ENCODE assay signal across 7 mouse cellular contexts in the genomic region with DNA sequence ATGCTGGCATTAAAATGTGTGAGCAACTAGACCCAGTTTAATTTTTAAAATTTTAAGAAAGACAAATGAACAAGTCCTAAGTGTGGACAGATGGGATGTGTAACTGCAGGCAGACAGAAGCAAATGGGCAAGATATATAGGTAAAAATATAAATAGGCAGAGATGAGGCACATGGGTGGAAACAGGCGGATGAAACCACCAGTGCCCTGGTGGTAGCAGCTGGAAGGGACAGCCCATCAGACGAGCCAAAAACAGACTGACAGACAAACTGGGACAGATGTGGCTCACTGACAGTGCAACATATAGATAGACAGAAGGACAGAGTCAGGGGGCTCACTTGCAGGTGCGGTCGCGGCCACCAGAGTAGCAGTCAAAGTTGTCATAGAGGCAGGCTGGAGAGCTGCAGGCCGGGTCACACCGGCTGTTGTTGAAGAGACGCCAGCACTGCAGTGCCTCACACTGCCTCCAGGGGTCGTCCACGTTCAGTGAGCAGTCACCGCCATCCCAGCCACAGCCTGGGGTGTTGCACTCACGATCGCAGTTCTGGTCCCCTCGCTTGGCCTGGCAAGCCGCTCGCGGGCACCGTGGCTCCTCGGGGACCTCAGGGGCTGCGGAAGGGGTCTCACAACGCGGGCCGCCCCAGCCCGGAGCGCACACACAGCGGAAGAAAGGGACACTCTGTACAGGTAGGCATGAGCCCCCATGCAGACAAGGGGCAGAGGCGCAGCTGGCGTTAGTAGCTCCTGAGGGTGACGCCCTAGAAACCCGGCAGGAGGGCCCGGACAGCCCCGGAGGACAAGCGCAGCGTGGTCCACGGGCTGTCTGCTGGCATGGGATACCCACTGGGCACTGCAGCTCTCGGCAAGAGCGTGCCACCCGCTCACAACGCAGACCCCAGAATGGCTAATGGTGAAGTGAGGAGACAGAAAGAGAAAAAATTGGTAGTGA. TPM values are rescaled to one million over a fixed set of nuclear protein-coding genes. Genes with fewer than 3 reads are reported as not detected.
DNase-seq lines count a peak whose midpoint lies in the region; ATAC-seq lines count a peak whose summit lies in the region.

No protein-coding gene starts in this region.

- no peaks in the 10 kb centered on the region for H3K27me3 ChIP-seq in embryonic facial prominence, embryonic 10.5 days (replicated peaks; ENCODE audit: low read depth, poor library complexity, severe bottlenecking)
- H3K27me3 ChIP-seq in limb, embryonic 11.5 days (ENCODE audit: control insufficient read depth, insufficient read depth, low read length), result no peaks in the 10 kb centered on the region
- H3K27me3 ChIP-seq in midbrain, embryonic 14.5 days (ENCODE audit: control insufficient read depth, insufficient read depth, low read length), result no peaks in the 10 kb centered on the region

- peak overlapping the region; percentile 41; the same call in 1 of the 2 replicates for H3K27ac ChIP-seq in embryonic facial prominence, embryonic 10.5 days (replicated peaks)
- no peak overlapping the region for H3K27ac ChIP-seq in limb, embryonic 11.5 days (replicated peaks; ENCODE audit: low read depth, low read length)
- H3K27ac ChIP-seq in midbrain, embryonic 14.5 days (replicated peaks; ENCODE audit: low read depth, low read length), result no peak overlapping the region

- no peaks in the 10 kb centered on the region for H3K9me3 ChIP-seq in embryonic facial prominence, embryonic 10.5 days
- H3K9me3 ChIP-seq in limb, embryonic 11.5 days (ENCODE audit: control insufficient read depth, low read length), result no peaks in the 10 kb centered on the region
- H3K9me3 ChIP-seq in midbrain, embryonic 14.5 days (ENCODE audit: control insufficient read depth, low read length), result no peaks in the 10 kb centered on the region

- WGBS in embryonic facial prominence, embryonic 10.5 days, result 27% methylated on average over 39 of the region's 39 CpGs
- WGBS in limb, embryonic 11.5 days, result 29% methylated on average over 37 of the region's 39 CpGs
- WGBS in midbrain, embryonic 14.5 days, result 26% methylated on average over 39 of the region's 39 CpGs

- H3K9ac ChIP-seq in limb, embryonic 11.5 days (ENCODE audit: low read length), result no peak overlapping the region
- H3K9ac ChIP-seq in midbrain, embryonic 14.5 days (replicated peaks; ENCODE audit: low read length), result peak overlapping the region; percentile 45; the same call in 1 of the 2 replicates

- DNase-seq in adrenal gland, postnatal 10 days, result peak; percentile 93
- peak; percentile 83 for DNase-seq in embryonic facial prominence, embryonic 10.5 days (ENCODE audit: low spot score)
- DNase-seq in heart, adult 11 months, result peak; percentile 98
- DNase-seq in kidney, adult 11 months, result peak; percentile 77
- peak; percentile 86 for DNase-seq in limb, embryonic 11.5 days (ENCODE audit: low spot score)
- DNase-seq in midbrain, embryonic 14.5 days, result peak; percentile 89
- peak; percentile 57 to 81 for DNase-seq in spleen, adult 18-20 months

- no peak overlapping the region for H3K4me2 ChIP-seq in limb, embryonic 11.5 days (ENCODE audit: low read depth, severe bottlenecking)
- peak overlapping the region; percentile 56 for H3K4me2 ChIP-seq in midbrain, embryonic 14.5 days (ENCODE audit: low read length)

- H3K4me3 ChIP-seq in embryonic facial prominence, embryonic 10.5 days, result peak overlapping the region; percentile 28; the same call in 1 of the 2 replicates
- H3K4me3 ChIP-seq in limb, embryonic 11.5 days (ENCODE audit: low read depth, low read length), result 0 out of 2 replicates have a peak overlapping the region, but pooled peaks have one; percentile 1
- H3K4me3 ChIP-seq in midbrain, embryonic 14.5 days (replicated peaks; ENCODE audit: low read depth, low read length), result peak overlapping the region; percentile 28

- peaks cover 99% of the 10 kb centered on the region for H3K36me3 ChIP-seq in embryonic facial prominence, embryonic 10.5 days (replicated peaks)
- peaks cover 10% of the 10 kb centered on the region; the same call in 1 of the 2 replicates for H3K36me3 ChIP-seq in limb, embryonic 11.5 days (ENCODE audit: control insufficient read depth, insufficient read depth, low read length)
- peaks cover 31% of the 10 kb centered on the region for H3K36me3 ChIP-seq in midbrain, embryonic 14.5 days (ENCODE audit: control insufficient read depth, insufficient read depth, low read length)

- H3K4me1 ChIP-seq in embryonic facial prominence, embryonic 10.5 days, result peaks cover 5% of the 10 kb centered on the region; the same call in 1 of the 2 replicates
- 0 out of 2 replicates have a peak, but pooled peaks cover 2% of the 10 kb centered on the region for H3K4me1 ChIP-seq in limb, embryonic 11.5 days (ENCODE audit: control insufficient read depth, insufficient read depth, low read length)
- H3K4me1 ChIP-seq in midbrain, embryonic 14.5 days (ENCODE audit: control insufficient read depth, insufficient read depth, low read length), result no peaks in the 10 kb centered on the region

- no peak for ATAC-seq in limb, embryonic 11.5 days (ENCODE audit: insufficient number of reproducible peaks, low FRiP score, low TSS enrichment, low read depth)
- ATAC-seq in midbrain, embryonic 14.5 days (ENCODE audit: low FRiP score, low TSS enrichment), result peak; percentile 73

RNA-seq across cellular contexts. Expression of a gene that starts 23.5 kb away (rescaled TPM):
- total RNA-seq in adrenal gland, postnatal 10 days (2021), result 10 to 100 TPM; 24.9 to 31.7 TPM
- polyA plus RNA-seq in embryonic facial prominence, embryonic 10.5 days (2016; fragmentation: Nextera tagmentation; extraction: Ambion mirVana), result 23.7 and 24.5 TPM in 2 replicates
- 23.5 and 26.0 TPM in 2 replicates for polyA plus RNA-seq in limb, embryonic 11.5 days (2014; fragmentation: Nextera tagmentation; extraction: Ambion mirVana)
- 10.5 and 11.2 TPM in 2 replicates for polyA plus RNA-seq in midbrain, embryonic 14.5 days (2014; fragmentation: Nextera tagmentation; extraction: Ambion mirVana)

RNA-seq across cellular contexts. Expression of a gene that starts 46.2 kb away (rescaled TPM):
- under 1 TPM in 1 of 2 experiments, not detected in 1; 0.42 TPM for total RNA-seq in adrenal gland, postnatal 10 days (2021)
- polyA plus RNA-seq in embryonic facial prominence, embryonic 10.5 days (2016; fragmentation: Nextera tagmentation; extraction: Ambion mirVana), result 0.12 TPM in 1 of 2 replicates, not detected in the other
- polyA plus RNA-seq in limb, embryonic 11.5 days (2014; fragmentation: Nextera tagmentation; extraction: Ambion mirVana), result 0.16 TPM in 1 of 2 replicates, not detected in the other
- polyA plus RNA-seq in midbrain, embryonic 14.5 days (2014; fragmentation: Nextera tagmentation; extraction: Ambion mirVana), result 0.34 TPM in 1 of 2 replicates, not detected in the other
